Mouse (Mus musculus) limb, embryonic 14.5 days (tissue): ENCODE data around the gene Fitm1. TPM values are rescaled to one million over a fixed set of nuclear protein-coding genes. Genes with fewer than 3 reads are reported as not detected.

Experiments used
- ATAC-seq: fragments of 200-750 bp; cut with Nextera tagmentation; 2 replicates; pipeline ENCODE4 v1.8.0; 2017; ENCODE audit warnings: low read depth, moderate number of reproducible peaks, moderate TSS enrichment; ENCODE audit not compliant: low FRiP score
- DNase-seq: peaks from one replicate; pipeline ENCODE4 v3.0.0-alpha.2; 2015; ENCODE audit warnings: low spot score
- H3K27ac ChIP-seq: fragments of 300-500 bp; sonication (generic); replicated peaks from 2 replicates; pipeline ENCODE4 v1.5.1; 2014; ENCODE audit warnings: low read depth, mild to moderate bottlenecking, low read length, moderate library complexity, mixed read lengths
- H3K27me3 ChIP-seq: fragments of 300-500 bp; sonication (generic); 2 replicates; pipeline ENCODE4 v1.6.1; 2014; ENCODE audit warnings: low read length, mixed read lengths; ENCODE audit not compliant: control insufficient read depth, insufficient read depth
- H3K36me3 ChIP-seq: fragments of 300-500 bp; sonication (generic); 2 replicates; pipeline ENCODE4 v1.6.1; 2014; ENCODE audit warnings: mild to moderate bottlenecking, low read length, moderate library complexity, mixed read lengths; ENCODE audit not compliant: control insufficient read depth, insufficient read depth
- H3K4me1 ChIP-seq: fragments of 300-500 bp; sonication (generic); 2 replicates; pipeline ENCODE4 v1.6.1; 2014; ENCODE audit warnings: antibody characterized with exemption, low read length, mixed read lengths; ENCODE audit not compliant: control insufficient read depth, insufficient read depth
- H3K4me2 ChIP-seq: fragments of 300-500 bp; sonication (generic); replicated peaks from 2 replicates; pipeline ENCODE4 v1.6.1; 2014; ENCODE audit warnings: low read depth, mild to moderate bottlenecking, low read length, moderate library complexity; ENCODE audit not compliant: severe bottlenecking
- H3K4me3 ChIP-seq: fragments of 300-500 bp; sonication (generic); replicated peaks from 2 replicates; pipeline ENCODE4 v1.5.1; 2014; ENCODE audit warnings: low read length
- H3K9ac ChIP-seq: fragments of 300-500 bp; sonication (generic); 2 replicates; pipeline ENCODE4 v1.6.1; 2014; ENCODE audit warnings: mild to moderate bottlenecking, low read depth, low read length, moderate library complexity; ENCODE audit not compliant: severe bottlenecking
- H3K9me3 ChIP-seq: fragments of 300-500 bp; sonication (generic); 2 replicates; pipeline ENCODE4 v1.6.1; 2016; ENCODE audit warnings: low read length; ENCODE audit not compliant: control insufficient read depth
- POLR2A ChIP-seq: fragments of 200-500 bp; IDR thresholded peaks from 2 replicates; pipeline ENCODE4 v1.8.0; 2012; ENCODE audit warnings: inconsistent platforms, mild to moderate bottlenecking, moderate library complexity, borderline replicate concordance; ENCODE audit not compliant: insufficient read depth, insufficient read length; ENCODE audit errors: extremely low read depth
- WGBS: fragments of 180-500 bp; shearing (Covaris S2); extraction: QIAGEN DNeasy Blood & Tissue Kit; methylation state at CpG from one replicate; pipeline ENCODE4 v1.1.7; 2014; 5-methylcytosine and 5-hydroxymethylcytosine counted together
- polyA plus RNA-seq, 2 experiments: library from polyadenylated mRNA; depleted of rRNA in 1 of 2; stranded (reverse) in 1 of 2; unstranded in 1 of 2; fragments of >200 nt; fragmentation: Nextera tagmentation in 1 of 2; extraction: Ambion mirVana in 1 of 2; gene quantifications; 2 replicates each; pipeline versions ENCODE4 v1.2.1 to v1.2.3; 2012 to 2014

Fitm1 gene
- polyA plus RNA-seq, 2 experiments = 26.9 to 30.9 TPM

DNA sequence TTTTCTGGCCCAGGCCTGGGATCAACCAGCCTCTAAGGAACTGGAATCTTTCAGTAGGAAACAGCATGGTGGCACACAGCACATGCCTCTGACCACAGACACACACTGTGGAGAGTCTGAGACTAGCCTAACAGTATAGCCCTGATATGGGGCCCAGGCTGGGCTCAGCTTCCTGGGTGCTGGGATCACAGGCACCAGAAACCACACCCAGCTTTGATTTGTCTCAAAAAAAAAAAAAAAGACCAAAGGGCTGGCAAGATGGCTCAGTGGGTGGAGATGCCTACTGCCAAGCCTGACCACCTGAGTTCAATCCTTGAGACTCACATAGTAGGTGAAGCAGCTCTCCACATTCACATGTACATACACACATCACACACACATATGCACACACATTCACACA, 20.8 kb upstream of the Fitm1 start:
- Histone ChIP-seq H3K36me3 (peaks cover 8% of the 10 kb centered on the region), H3K4me1 (no peaks in the 10 kb centered on the region), H3K9me3 (no peaks in the 10 kb centered on the region), H3K27me3 (no peaks in the 10 kb centered on the region), H3K4me2 (no peak overlapping the region), H3K27ac (no peak overlapping the region), H3K4me3 (no peak overlapping the region), H3K9ac (no peak overlapping the region)
- TF ChIP-seq POLR2A = no peak
- ATAC-seq (no peak), DNase-seq (no peak)

DNA sequence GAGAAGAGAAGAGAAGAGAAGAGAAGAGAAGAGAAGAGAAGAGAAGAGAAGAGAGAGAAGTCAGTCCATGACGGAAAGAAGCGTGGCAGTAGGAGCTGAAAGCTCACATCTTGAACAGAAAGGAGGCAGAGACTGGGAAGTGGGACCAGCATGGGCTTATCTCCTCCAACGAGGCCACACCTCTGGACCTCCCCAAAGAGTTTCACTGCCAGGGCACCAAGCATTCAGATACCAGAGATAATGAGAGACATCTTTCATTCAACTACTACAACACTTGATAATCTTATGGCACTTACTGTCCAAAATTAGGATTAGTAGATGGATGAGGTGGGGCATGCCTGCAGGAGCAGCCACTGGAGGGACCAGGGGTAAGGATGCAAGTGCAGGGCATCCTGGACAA, 19.6 kb upstream of the Fitm1 start:
- Histone ChIP-seq H3K9me3 (no peaks in the 10 kb centered on the region), H3K27me3 (no peaks in the 10 kb centered on the region), H3K36me3 (no peaks in the 10 kb centered on the region), H3K4me1 (no peaks in the 10 kb centered on the region), H3K4me2 (no peak overlapping the region), H3K27ac (no peak overlapping the region), H3K9ac (no peak overlapping the region), H3K4me3 (no peak overlapping the region)
- no peak for TF ChIP-seq POLR2A
- ATAC-seq (no peak), DNase-seq (no peak)
- WGBS = 74% methylated on average over 3 of the region's 3 CpGs

DNA sequence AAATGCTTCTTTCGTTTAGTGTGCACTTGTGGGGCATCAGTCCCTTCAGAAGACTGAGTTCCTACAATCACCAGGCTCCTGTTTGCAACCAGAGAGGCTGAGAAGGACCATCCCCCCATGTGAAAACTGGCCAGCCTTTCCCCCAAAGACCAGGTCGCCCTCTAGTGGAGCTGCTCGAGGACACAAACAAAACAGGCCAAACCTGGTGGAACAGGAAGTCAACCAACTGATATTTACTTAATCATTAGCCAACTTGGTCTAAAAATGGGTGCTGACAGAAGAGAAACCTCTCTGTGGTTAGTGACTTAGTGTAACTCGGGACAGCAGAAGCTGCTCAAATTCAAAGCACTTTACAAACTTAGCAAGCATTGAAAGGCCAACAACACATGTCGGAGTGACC, 18.4 kb upstream of the Fitm1 start:
- H3K4me3 ChIP-seq = no peak overlapping the region
- H3K4me1 ChIP-seq = peaks cover 5% of the 10 kb centered on the region
- no peaks in the 10 kb centered on the region for H3K9me3 ChIP-seq
- no peak for ATAC-seq
- H3K9ac ChIP-seq = no peak overlapping the region
- DNase-seq = peak; percentile 52
- no peak overlapping the region for H3K4me2 ChIP-seq
- H3K27me3 ChIP-seq = no peaks in the 10 kb centered on the region
- H3K36me3 ChIP-seq = no peaks in the 10 kb centered on the region
- WGBS = 26% methylated on average over 5 of the region's 5 CpGs
- no peak overlapping the region for H3K27ac ChIP-seq
- no peak for TF ChIP-seq POLR2A

DNA sequence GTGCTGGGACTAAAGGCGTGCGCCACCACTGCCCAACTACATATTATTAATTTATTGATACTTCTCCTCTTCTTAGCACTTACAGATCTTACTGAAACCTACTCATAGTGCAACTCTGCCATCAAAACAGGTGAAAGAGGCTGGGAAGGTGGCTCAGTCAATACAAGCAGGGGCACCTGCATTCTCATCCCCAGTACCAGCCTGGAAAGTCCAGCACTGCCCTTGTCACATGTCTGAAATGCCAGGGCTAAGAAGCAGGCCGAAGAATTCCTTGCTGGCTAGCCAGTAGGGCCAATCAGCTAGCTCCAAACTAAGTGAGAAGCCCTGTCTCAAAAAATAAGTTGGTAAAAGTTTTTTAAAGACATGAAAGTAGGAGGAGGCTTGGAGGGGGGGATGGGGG, 17.8 kb upstream of the Fitm1 start:
- H3K4me1 ChIP-seq = peaks cover 5% of the 10 kb centered on the region
- H3K36me3 ChIP-seq = no peaks in the 10 kb centered on the region
- no peak overlapping the region for H3K27ac ChIP-seq
- 93% methylated on average over 3 of the region's 3 CpGs for WGBS
- no peaks in the 10 kb centered on the region for H3K27me3 ChIP-seq
- no peak for TF ChIP-seq POLR2A
- ATAC-seq (no peak), DNase-seq (no peak)
- H3K4me3 ChIP-seq = no peak overlapping the region
- no peaks in the 10 kb centered on the region for H3K9me3 ChIP-seq
- no peak overlapping the region for H3K9ac ChIP-seq
- H3K4me2 ChIP-seq = no peak overlapping the region

DNA sequence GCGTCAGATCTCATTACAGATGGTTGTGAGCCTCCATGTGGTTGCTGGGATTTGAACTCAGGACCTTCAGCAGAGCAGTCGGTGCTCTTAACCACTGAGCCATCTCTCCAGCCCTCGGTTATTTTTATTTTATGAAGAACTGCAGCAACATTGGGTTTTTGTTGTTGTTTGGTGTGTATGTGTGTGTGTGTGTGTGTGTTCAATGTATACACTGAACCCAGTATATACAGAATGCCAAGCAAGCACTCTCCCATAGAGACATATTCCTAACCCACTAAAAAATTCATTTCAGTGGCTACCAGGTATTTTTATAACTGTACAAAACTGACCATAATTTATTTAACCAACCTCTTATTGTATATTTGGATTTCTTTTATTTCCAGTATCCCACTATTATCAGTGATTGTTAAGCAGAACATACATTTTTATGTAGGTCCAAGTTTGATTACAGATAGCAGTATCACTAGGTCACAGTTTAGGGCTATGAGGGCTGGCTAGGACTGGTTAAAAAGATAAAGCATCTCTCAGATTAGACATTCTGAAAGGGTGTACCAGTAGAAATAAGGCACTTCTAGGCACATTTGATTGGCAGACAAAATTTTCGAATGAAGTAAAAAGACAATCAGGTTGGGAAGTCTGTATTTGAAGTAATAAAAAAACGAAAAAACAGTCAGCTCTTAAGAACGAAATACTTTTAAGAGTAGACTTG, 16.5 kb upstream of the Fitm1 start:
- DNase-seq = no peak
- 49% methylated on average over 6 of the region's 6 CpGs for WGBS
- peaks cover 5% of the 10 kb centered on the region for H3K4me1 ChIP-seq
- peak overlapping the region; percentile 68 for H3K4me3 ChIP-seq
- H3K9ac ChIP-seq = peak overlapping the region; percentile 73; the same call in 1 of the 2 replicates
- peak overlapping the region; percentile 56 for H3K4me2 ChIP-seq
- H3K27ac ChIP-seq = peak overlapping the region; percentile 52; the same call in 1 of the 2 replicates
- TF ChIP-seq POLR2A = no peak
- no peaks in the 10 kb centered on the region for H3K9me3 ChIP-seq
- no peak for ATAC-seq
- no peaks in the 10 kb centered on the region for H3K27me3 ChIP-seq
- H3K36me3 ChIP-seq = peaks cover 7% of the 10 kb centered on the region
